8 mouse cellular contexts compared by ENCODE assay signal in the genomic region with DNA sequence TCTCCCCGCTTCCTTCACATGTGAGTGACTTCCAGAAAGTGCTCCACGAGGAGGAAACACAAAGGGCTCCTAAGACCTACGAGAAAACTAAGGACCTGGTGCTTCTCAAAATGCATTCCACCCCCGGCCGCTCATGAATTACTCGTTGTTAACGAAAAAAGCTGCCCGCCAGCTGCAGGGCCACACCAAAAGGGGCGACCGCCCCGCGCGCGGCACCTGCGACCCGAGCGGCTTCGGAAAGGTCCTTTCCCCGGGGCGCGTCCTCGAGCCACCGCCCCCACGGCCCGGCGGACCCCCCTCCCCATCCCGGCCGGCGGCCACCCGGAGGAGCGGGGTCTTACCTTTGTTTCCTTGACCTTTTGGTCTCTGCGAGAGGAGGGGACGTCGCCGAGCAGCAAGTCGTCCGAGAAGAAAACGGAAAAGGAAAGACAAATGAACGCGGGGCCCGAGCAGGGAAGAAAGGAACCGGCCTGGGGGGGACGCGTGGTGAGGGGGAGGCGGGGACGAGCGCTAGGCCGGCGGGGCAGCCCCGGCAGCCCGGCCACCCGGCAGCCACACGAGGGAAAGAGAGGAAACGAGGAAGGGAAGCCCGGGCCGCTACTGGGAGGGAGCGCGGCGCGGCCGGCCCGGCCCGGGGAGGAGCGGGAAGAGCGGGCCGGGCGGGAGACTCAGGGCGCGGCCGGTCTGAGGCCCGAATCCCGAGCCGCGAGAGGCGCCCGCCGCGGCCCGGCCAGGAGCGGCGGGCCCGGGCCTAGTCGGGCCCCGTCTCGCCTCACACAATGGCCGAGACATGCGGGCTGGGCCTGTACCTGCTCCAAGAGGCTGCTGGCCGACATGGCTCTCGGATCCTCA. TPM values are rescaled to one million over a fixed set of nuclear protein-coding genes. Genes with fewer than 3 reads are reported as not detected.
DNase-seq lines count a peak whose midpoint lies in the region; ATAC-seq and TF ChIP-seq lines count a peak whose summit lies in the region.

No protein-coding gene starts in this region.

- under 1% methylated on average over 89 of the region's 89 CpGs for WGBS in heart, embryonic 10.5 days
- WGBS in kidney, embryonic 16.5 days: under 1% methylated on average over 82 of the region's 89 CpGs

- POLR2A ChIA-PET in Patski (lab: Charles Lee): interaction anchor here (0.7 to 1.1 kb wide), 4 partner anchors 14 to 118 kb away, joined by 3 read pairs; a partner anchor contains a TSS

- peak overlapping the region; percentile 89 for H3K4me3 ChIP-seq in heart, embryonic 10.5 days
- peak overlapping the region; percentile 60 for H3K4me3 ChIP-seq in kidney, embryonic 16.5 days (ENCODE audit: low read length)

- peak overlapping the region; percentile 99 for H3K9ac ChIP-seq in kidney, embryonic 16.5 days (replicated peaks; ENCODE audit: low read length)

- peak overlapping the region; percentile 99 for H3K27ac ChIP-seq in heart, embryonic 10.5 days
- H3K27ac ChIP-seq in kidney, embryonic 16.5 days (ENCODE audit: low read length): peak overlapping the region; percentile 95

- in situ Hi-C loops in Patski (cut with MboI; ENCODE audit: low pct_unique_long_range_greater_than_20kb): no loop called here

- TF ChIP-seq CTCF in Patski (IDR thresholded peaks at IDR 0.05): no peak

- H3K27me3 ChIP-seq in Patski: no peaks in the 10 kb centered on the region
- no peaks in the 10 kb centered on the region for H3K27me3 ChIP-seq in heart, embryonic 10.5 days (ENCODE audit: insufficient read depth, poor library complexity, severe bottlenecking)
- no peaks in the 10 kb centered on the region for H3K27me3 ChIP-seq in kidney, embryonic 16.5 days (ENCODE audit: insufficient read depth, low read length)

- peak; percentile 57 for DNase-seq in A20 (ENCODE audit: low read depth, low spot score)
- DNase-seq in Patski (ENCODE audit: low read depth, low spot score): no peak
- DNase-seq in embryo, embryonic 9.5 days (ENCODE audit: extremely low spot score): peak; percentile 56
- peak; percentile 76 for DNase-seq in heart, embryonic 10.5 days (ENCODE audit: low spot score)
- DNase-seq in mesoderm, embryonic 11.5 days (ENCODE audit: low read depth, low spot score): peak; percentile 32
- DNase-seq in spleen, postnatal 14 days (ENCODE audit: low spot score in 2 of 2): peak; percentile 13 to 25
- no peak for DNase-seq in c-Kit-positive CD71-positive TER-119-positive erythroid progenitor cells, embryonic 14.5 days (ENCODE audit: low spot score)

- H3K9me3 ChIP-seq in heart, embryonic 10.5 days: no peaks in the 10 kb centered on the region
- no peaks in the 10 kb centered on the region for H3K9me3 ChIP-seq in kidney, embryonic 16.5 days (ENCODE audit: low read length)

- H3K36me3 ChIP-seq in heart, embryonic 10.5 days: peaks cover 41% of the 10 kb centered on the region
- H3K36me3 ChIP-seq in kidney, embryonic 16.5 days (ENCODE audit: insufficient read depth, low read length): peaks cover 17% of the 10 kb centered on the region

- CTCF ChIA-PET in Patski (lab: Charles Lee): interaction anchor here (0.6 to 0.7 kb wide), 2 partner anchors 13 to 40 kb away, joined by 4 read pairs; no protein-coding TSS in a partner anchor

- H3K4me2 ChIP-seq in kidney, embryonic 16.5 days (replicated peaks; ENCODE audit: low read depth, low read length): peak overlapping the region; percentile 73

- H3K4me1 ChIP-seq in heart, embryonic 10.5 days: peaks cover 16% of the 10 kb centered on the region
- peaks cover 20% of the 10 kb centered on the region for H3K4me1 ChIP-seq in kidney, embryonic 16.5 days (ENCODE audit: insufficient read depth, low read length)

- peak; percentile 41 for ATAC-seq in Patski
- ATAC-seq in kidney, embryonic 16.5 days (ENCODE audit: low FRiP score, low TSS enrichment): peak; percentile 81

RNA-seq across cellular contexts. Expression of a gene that starts 0.8 kb away (rescaled TPM):
- polyA plus RNA-seq in Patski (2021): 35.5 TPM
- polyA plus RNA-seq in heart, embryonic 10.5 days (2016; fragmentation: Nextera tagmentation; extraction: Ambion mirVana): 76.0 and 91.6 TPM in 2 replicates
- polyA plus RNA-seq in kidney, embryonic 16.5 days (2015; fragmentation: Nextera tagmentation; extraction: Ambion mirVana): 106 and 108 TPM in 2 replicates

RNA-seq across cellular contexts. Expression of a gene that starts 50.1 kb away (rescaled TPM):
- 14.0 TPM for polyA plus RNA-seq in Patski (2021)
- 32.5 and 37.6 TPM in 2 replicates for polyA plus RNA-seq in heart, embryonic 10.5 days (2016; fragmentation: Nextera tagmentation; extraction: Ambion mirVana)
- polyA plus RNA-seq in kidney, embryonic 16.5 days (2015; fragmentation: Nextera tagmentation; extraction: Ambion mirVana): 39.3 and 45.1 TPM in 2 replicates

Comparison
In these comparisons a context has a peak if more than half of its experiments do, and no peak if none do; other contexts are left out.
1. DNase-seq: peak in A20 (single experiment), embryo, embryonic 9.5 days (single experiment), heart, embryonic 10.5 days (single experiment), mesoderm, embryonic 11.5 days (single experiment) and spleen, postnatal 14 days (2 of 2); none in Patski (single experiment) and c-Kit-positive CD71-positive TER-119-positive erythroid progenitor cells, embryonic 14.5 days (single experiment).